Mouse (Mus musculus): ENCODE results near the gene Col6a4.

GRCm38 (mm10) chr9:105949755-105950154 is 146.8 kb downstream of the Col6a4 start:
- TF ChIP-seq CTCF (IDR thresholded peaks at IDR 0.05) (no peak), EP300 (IDR thresholded peaks at IDR 0.05) (no peak)

Measured in lung, postnatal 0 days (tissue).